Mouse (Mus musculus) stomach, adult 2 months (tissue): ENCODE data around the gene C530025M09Rik. TPM values are rescaled to one million over a fixed set of nuclear protein-coding genes. Genes with fewer than 3 reads are reported as not detected.

Experiments used
- polyA plus RNA-seq: library from polyadenylated mRNA; depleted of rRNA; stranded (reverse); fragments of >200 nt; gene quantifications from 2 replicates; pipeline ENCODE4 v1.2.3, GENCODE M21; 2012; rRNA removed

Gene C530025M09Rik
- 0.39 TPM in 1 of 2 replicates, not detected in the other for polyA plus RNA-seq

DNA sequence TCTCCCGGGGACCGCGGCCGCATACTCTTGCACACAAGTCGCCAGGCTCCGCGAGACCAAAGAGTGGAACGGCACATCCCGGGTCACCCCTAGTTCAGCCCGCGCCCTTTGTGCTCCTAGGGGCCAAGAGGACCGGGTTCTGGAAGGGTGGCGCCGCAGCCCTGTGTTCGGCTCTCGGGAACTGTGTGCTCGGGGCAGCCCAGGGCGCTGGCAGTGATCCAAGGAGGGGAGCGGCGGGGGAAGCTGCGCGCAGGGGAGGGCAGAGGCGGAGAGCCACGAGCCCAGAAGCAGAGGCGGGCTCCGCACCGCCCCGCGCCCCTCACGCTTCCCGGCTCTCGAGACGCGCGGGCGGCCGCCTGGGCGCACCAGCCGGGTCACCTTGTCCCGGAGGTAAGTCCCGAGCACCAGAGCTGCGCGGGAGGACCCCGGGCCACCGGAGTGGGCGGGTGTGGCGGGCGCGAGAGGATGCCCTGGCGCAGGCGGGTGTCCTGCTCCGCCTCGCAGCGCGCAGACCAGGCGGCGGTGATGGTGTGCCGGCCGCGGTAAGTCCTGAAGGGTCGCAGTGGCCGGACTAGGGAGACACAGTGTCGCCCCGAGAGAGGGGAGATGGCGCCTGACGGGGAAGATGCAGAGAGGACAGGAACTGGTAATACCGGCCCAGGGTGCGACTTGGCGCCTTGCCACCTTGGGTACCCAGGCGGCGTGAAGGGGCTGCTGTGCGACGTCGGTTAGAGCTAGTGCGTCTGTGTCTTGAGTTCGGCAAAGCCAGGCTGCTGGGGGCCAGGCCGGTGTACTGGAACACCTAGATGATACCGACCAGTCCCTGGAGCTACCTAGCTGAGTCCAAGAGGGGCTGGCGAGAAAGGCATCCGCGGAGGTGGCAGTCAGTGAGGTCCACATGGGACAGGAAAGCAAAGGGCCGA lies at the start of gene C530025M09Rik:
C530025M09Rik (minus strand) TSS at position 678 of the 923 bp plus-strand sequence.

DNA sequence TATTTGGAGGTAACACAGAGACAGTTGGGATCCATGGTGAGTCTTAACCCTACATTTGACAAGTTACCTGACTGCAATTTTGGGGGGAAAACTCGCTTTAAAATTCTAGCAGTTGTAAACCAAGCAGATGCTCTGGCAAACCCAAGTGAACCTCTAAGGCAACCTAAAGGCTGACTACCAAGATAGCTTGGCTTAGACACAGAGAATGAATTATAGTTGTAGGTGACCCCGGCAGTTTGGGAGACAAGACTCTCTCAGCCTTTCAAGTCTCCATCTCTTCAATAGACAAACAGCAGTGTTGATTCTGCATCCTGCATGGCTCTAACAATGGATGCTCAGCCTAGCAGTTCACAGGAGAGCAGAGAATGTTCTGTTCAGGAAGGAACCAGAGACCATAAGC lies 2.1 kb downstream of the C530025M09Rik start, which contains the start of gene Syndig1:
Syndig1 (plus strand) TSS at position 301 of the 400 bp plus-strand sequence.

Other genes with a start within 250 kb of the C530025M09Rik start
- gene Syndig1, start 2.0 kb downstream of the C530025M09Rik start, polyA plus RNA-seq = 0.73 and 0.81 TPM in 2 replicates